Mouse (Mus musculus): ENCODE measurements around the gene Gpr132.

DNA sequence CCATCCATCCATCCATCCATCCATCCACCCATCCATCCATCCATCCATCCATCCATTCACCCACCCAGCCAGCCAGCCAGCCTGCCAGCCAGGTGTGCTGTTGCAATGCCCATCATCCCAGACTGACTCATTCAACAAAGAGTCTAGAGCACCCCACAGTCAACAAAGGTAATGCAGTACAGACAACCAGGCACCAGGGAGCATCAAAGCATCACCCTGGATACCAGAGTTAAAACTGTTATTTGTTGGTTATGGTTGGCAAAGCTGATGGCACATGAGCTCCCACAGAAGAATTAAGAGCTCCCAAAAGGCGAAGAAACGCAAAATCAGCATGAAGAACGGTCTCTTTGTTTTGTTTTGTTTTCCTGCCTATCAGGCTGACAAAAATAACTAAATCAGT is 11.7 kb downstream of the Gpr132 start:
- TF ChIP-seq TAL1 (conservative IDR thresholded peaks at IDR 0.05; ENCODE audit: low read depth, low read length) = no peak
- no peak for TF ChIP-seq CTCF (IDR thresholded peaks at IDR 0.05; ENCODE audit: low read depth, low read length)
- no peak for TF ChIP-seq GATA2 (IDR thresholded peaks at IDR 0.05; ENCODE audit: borderline replicate concordance, low read depth, low read length)
- no peak for TF ChIP-seq GATA1 (IDR thresholded peaks at IDR 0.05; ENCODE audit: borderline replicate concordance, low read length)
- no peak for TF ChIP-seq POLR2AphosphoS5 (IDR thresholded peaks at IDR 0.05; ENCODE audit: insufficient replicate concordance, low read depth, low read length)
